Mouse (Mus musculus) ES-Bruce4 (cell line): ENCODE results near the gene Rps7.

Source experiments
- CTCF ChIP-seq: IDR thresholded peaks from one replicate; pipeline ENCODE4 v1.8.1; 2011; ENCODE audit warnings: low read depth, low read length
- EP300 ChIP-seq: IDR thresholded peaks from 2 replicates; pipeline ENCODE4 v1.6.1; 2011; ENCODE audit warnings: low read depth, low read length; ENCODE audit not compliant: insufficient read depth
- POLR2A ChIP-seq: IDR thresholded peaks from one replicate; pipeline ENCODE4 v1.8.1; 2011; ENCODE audit warnings: low read length; ENCODE audit not compliant: insufficient read depth

DNA sequence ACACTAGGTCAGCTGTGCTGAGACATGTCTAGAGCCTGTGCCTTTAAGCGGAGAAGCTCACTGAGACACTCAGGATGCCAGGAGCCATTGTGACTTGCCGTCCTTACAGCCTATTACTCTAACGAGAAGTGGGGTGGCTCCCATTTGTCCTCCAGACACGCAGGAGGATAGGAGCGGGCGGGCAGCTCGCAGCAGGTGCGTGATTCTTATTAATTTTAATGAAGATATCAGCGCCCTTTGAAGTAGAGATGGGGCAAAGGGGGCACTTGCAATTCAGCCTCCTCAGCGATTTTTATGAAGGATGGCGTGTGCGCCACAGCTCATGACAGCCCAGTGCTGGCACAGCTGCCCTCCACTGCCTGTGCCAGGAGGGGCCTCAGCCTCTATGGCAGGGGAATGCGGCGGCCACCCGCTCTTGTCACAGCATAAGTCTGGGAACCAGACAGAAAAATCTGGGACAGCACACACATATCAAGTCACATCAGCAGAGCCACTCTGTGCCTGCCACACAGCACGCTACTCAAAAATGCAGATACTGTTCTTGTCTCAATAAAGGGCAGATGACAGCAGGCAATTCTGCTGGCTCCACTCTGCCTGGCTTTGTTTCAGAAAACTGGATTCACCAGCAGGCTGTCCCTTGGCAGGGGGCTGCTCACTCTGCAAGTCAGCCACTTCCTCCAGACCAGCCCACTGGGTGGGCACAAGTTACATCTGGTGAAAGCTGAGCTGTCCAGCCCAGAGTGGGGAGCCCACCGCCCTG, 28.0 kb downstream of the Rps7 start:
- TF ChIP-seq CTCF (no peak), POLR2A (no peak), EP300 (no peak)
